Mouse (Mus musculus) T-cell, adult 2 months (primary cell): ENCODE results near the gene Olfr1008.
"Not testable (repeated sequence)": the region's sequence is repeated elsewhere in the genome, so short reads cannot be mapped to it uniquely, and the experiment has no call there.

Experiments
- DNase-seq: peaks from one replicate; pipeline ENCODE4 v3.0.0; 2022; ENCODE audit warnings: low spot score

Olfr1008 gene

GRCm38 (mm10) chr2:85689131-85689530 lies at the start of gene Olfr1008:
Olfr1008 (plus strand) TSS chr2:85689431.
- no peak for DNase-seq

GRCm38 (mm10) chr2:85650604-85651003 lies 38.6 kb upstream of the Olfr1008 start, which contains the start of gene Olfr1002:
Olfr1002 (minus strand) TSS chr2:85650704.
- no peak for DNase-seq

DNA sequence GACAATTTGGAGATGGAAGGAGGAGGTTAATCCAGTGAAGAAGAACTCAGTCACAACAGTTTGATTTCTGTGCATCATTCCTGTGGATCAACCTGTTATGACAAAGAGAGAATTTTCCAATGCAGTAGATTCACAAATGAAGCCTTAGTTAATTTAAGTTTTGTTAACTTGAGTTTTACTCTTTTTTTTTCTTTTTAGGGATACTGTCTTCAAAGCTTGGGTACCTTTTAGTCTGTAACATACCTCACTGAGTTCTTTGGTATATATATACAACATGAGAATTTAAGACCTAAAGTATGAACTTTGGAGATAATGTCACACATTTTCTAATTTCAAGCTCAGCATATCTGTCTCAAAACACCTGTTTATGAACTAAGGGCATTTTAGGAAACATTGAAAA lies 24.9 kb upstream of the Olfr1008 start, which contains the start of gene Olfr154:
Gene Olfr154, minus strand, starts transcription at position 101 of the 400 bp plus-strand sequence.
- not testable (repeated sequence) for DNase-seq

DNA sequence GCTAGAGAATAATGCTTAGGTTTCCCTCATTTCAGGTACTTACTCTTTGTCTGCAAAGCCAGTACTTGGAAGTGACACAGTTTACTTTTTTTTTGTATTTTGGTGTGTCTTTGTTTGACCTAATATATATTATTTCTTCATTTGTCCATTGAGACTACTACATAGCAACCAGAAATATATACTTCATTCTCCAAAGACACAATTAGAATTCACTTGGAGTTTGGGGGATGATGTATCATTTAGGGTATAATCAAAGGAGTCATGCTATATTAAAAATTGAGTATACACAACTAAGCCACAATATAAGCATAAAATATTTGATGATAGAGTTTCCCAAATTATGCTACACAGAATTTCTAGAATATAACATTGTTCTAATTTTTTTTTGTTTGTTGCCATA lies 10.6 kb upstream of the Olfr1008 start, which contains the start of gene Olfr1006:
Gene Olfr1006, minus strand, starts transcription at position 101 of the 400 bp plus-strand sequence.
- DNase-seq: no peak

DNA sequence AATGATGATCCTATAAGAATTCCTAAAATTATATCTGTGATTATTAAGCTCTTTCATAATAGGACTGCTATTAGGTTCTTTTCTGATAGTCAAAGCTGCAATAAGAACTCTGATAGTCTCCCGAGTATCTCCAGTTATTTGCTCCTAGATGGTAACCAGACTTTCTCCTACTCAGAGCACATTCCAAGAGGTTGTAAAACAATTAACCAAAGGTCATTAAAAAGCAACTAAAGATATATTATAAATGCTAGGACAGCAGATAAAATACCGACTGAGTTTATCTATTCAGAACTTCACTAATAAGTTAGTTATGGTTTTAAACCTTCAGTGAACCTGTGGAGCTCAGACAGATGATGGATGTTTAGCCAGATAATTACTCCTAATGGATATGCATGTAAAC lies 21.4 kb downstream of the Olfr1008 start:
- not testable (repeated sequence) for DNase-seq

DNA sequence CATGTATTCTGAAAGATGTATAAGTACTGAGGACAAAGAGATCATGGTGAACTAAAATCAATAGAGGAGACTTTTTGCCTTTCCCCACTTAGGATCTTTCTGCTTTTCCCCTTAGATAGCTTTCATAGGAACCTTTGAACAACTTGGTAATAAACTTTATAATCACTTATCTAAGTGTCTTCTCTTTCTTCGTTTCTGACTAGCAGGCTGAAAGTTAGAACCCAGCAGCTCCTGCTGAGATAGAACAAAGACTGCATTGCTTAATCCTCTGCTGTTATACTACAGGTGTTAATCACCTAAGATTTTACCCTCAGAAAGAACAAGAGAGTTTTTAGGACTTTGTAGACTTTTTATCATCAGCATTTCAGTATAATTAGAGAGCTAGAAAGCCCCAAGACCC lies 21.9 kb downstream of the Olfr1008 start:
- no peak for DNase-seq

- DNase-seq: no peak
Observed at GRCm38 (mm10) chr2:85715119-85715518, 25.9 kb downstream of the Olfr1008 start, which contains the start of gene Olfr1009. Olfr1009 (plus strand) TSS chr2:85715419.

- no peak for DNase-seq
Observed at GRCm38 (mm10) chr2:85725793-85726192, 36.6 kb downstream of the Olfr1008 start.
